Mouse (Mus musculus) lung, embryonic 16.5 days (tissue): ENCODE data around the gene Zfp618. TPM values are rescaled to one million over a fixed set of nuclear protein-coding genes. Genes with fewer than 3 reads are reported as not detected.
A peak's percentile ranks its signal among the peaks of the same experiment; 100 is the strongest.

Source experiments
- ATAC-seq: fragments of 200-750 bp; cut with Nextera tagmentation; 2 replicates; pipeline ENCODE4 v1.8.0; 2017; ENCODE audit warnings: low read depth, mild to moderate bottlenecking, moderate library complexity
- H3K27ac ChIP-seq: fragments of 300-500 bp; sonication (generic); 2 replicates; pipeline ENCODE4 v1.5.1; 2014; ENCODE audit warnings: mild to moderate bottlenecking, control low read depth, low read length
- H3K27me3 ChIP-seq: fragments of 300-500 bp; sonication (generic); 2 replicates; pipeline ENCODE4 v1.6.1; 2014; ENCODE audit warnings: low read depth, low read length, mixed read lengths; ENCODE audit not compliant: control insufficient read depth, insufficient read depth
- H3K36me3 ChIP-seq: fragments of 300-500 bp; sonication (generic); 2 replicates; pipeline ENCODE4 v1.6.1; 2014; ENCODE audit warnings: low read length; ENCODE audit not compliant: control insufficient read depth, insufficient read depth
- H3K4me1 ChIP-seq: fragments of 300-500 bp; sonication (generic); replicated peaks from 2 replicates; pipeline ENCODE4 v1.6.1; 2014; ENCODE audit warnings: low read length, mixed read lengths; ENCODE audit not compliant: control insufficient read depth, insufficient read depth
- H3K4me2 ChIP-seq: fragments of 300-500 bp; sonication (generic); 2 replicates; pipeline ENCODE4 v1.6.1; 2014; ENCODE audit warnings: low read depth, low read length, control low read depth
- H3K4me3 ChIP-seq: fragments of 300-500 bp; sonication (generic); 2 replicates; pipeline ENCODE4 v1.5.1; 2014; ENCODE audit warnings: mild to moderate bottlenecking, low read length, control low read depth
- H3K9ac ChIP-seq: fragments of 300-500 bp; sonication (generic); 2 replicates; pipeline ENCODE4 v1.6.1; 2014; ENCODE audit warnings: low read length, control low read depth
- H3K9me3 ChIP-seq: fragments of 300-500 bp; sonication (generic); 2 replicates; pipeline ENCODE4 v1.6.1; 2016; ENCODE audit warnings: low read length; ENCODE audit not compliant: control insufficient read depth
- whole genome bisulfite sequencing: fragments of 180-500 bp; shearing (Covaris S2); extraction: QIAGEN DNeasy Blood & Tissue Kit; methylation state at CpG from one replicate; pipeline ENCODE4 v1.1.7; 2014; 5-methylcytosine and 5-hydroxymethylcytosine counted together
- polyA plus RNA-seq: library from polyadenylated mRNA; unstranded; fragments of >200 nt; fragmentation: Nextera tagmentation; extraction: Ambion mirVana; gene quantifications from 2 replicates; pipeline ENCODE4 v1.2.1, GENCODE M21; 2015

Zfp618 gene
- polyA plus RNA-seq, 1 experiment from 2014 or later = 26.7 TPM

DNA sequence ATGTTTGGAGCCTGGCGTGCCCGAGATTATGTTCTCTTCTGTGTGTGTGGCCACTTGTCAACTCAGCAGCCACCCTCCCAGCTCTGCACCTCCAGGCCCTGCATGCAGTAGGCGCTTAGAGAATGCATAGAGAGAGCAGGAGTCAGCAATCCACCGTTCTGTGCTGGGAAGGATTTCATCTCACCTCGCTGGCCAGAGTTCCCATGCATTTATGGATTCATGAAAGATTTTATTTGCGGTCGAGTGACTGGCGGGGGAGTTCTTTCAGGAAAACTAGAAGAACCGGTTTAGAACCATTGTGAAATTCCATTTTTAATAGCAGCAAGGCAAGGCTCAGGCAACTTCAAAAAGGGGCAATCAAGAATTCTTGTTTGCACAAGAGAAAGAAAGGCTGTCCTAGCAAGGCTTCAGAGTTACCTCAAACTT is 67.2 kb downstream of the Zfp618 start:
- H3K4me2 ChIP-seq = peak overlapping the region; percentile 23
- H3K36me3 ChIP-seq = no peaks in the 10 kb centered on the region
- H3K27me3 ChIP-seq = no peaks in the 10 kb centered on the region

DNA sequence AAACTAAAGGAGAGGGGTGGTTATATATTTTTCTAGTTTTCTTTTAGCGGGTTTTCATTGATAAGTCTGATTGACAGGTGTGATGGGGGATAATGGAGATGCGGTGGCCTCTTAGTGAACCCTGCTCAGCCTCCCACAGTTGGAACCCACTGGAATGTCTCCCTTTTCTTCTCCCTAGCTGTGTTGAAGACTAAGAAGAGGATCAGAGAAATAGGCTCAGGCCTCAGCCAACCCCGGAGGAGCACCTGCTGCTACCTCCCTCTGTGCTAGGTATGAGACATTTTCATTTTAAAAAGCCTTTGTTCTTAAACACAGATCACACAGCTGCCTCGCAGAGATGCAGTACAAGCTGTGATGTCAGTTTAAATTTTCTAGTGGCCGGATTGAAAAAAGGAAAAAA is 68.4 kb downstream of the Zfp618 start:
- no peak overlapping the region for H3K9ac ChIP-seq
- ATAC-seq = no peak
- 44% methylated on average over 5 of the region's 5 CpGs for WGBS
- H3K27me3 ChIP-seq = no peaks in the 10 kb centered on the region
- no peak overlapping the region for H3K4me2 ChIP-seq
- no peaks in the 10 kb centered on the region for H3K36me3 ChIP-seq
- no peak overlapping the region for H3K4me3 ChIP-seq
- peaks cover 15% of the 10 kb centered on the region for H3K4me1 ChIP-seq
- H3K9me3 ChIP-seq = no peaks in the 10 kb centered on the region
- peak overlapping the region; percentile 94 for H3K27ac ChIP-seq

More for the DNA sequence above, 67.2 kb downstream of the Zfp618 start:
- WGBS = 46% methylated on average over 9 of the region's 9 CpGs
- peak overlapping the region; percentile 94 for H3K27ac ChIP-seq
- peaks cover 13% of the 10 kb centered on the region for H3K4me1 ChIP-seq
- H3K4me3 ChIP-seq = no peak overlapping the region
- peak overlapping the region; percentile 46; the same call in 1 of the 2 replicates for H3K9ac ChIP-seq
- no peaks in the 10 kb centered on the region for H3K9me3 ChIP-seq
- peak; percentile 80 for ATAC-seq

DNA sequence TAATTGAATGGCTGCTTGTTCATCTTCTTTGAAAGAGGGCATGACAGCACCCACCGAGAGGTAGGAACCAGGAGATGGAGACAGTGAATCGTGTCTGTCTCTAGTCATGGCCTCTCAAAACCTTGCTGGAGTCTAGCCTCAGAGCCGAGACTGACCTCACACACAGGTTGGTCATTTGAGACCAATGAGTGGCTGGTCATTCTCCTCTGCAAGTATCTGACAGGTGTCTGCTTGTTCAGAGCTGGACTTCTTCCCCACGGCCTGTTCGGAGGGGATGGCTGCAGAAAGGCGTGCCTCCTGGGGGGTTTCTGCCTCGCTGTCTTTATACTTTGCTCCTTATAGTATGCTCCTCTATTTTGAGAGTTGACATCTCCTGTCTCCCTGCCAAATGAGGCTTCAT is 70.6 kb downstream of the Zfp618 start:
- Histone ChIP-seq H3K27ac (no peak overlapping the region), H3K27me3 (no peaks in the 10 kb centered on the region), H3K9me3 (no peaks in the 10 kb centered on the region), H3K4me2 (no peak overlapping the region), H3K4me3 (no peak overlapping the region), H3K36me3 (no peaks in the 10 kb centered on the region), H3K4me1 (peaks cover 20% of the 10 kb centered on the region), H3K9ac (no peak overlapping the region)
- no peak for ATAC-seq
- WGBS = 88% methylated on average over 7 of the region's 7 CpGs

DNA sequence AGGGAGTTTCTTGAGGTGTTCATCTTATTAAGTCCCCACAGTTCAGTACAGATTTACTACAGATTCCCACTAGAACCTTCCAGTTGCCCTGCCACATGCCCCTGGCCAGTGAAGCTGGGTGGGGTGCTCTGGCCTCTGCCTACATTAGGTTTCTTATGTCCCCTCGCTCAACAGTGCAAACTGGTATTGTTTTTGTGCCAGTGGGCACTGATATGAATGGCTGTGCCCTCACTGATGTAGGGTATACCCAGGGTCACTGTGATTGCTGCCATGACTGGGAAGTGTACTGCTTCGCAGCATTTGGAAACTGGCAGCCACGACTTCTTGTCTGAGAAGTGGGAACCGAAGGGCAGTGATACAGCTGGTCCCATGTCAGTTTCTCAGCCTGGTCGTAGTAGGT is 71.4 kb downstream of the Zfp618 start:
- Histone ChIP-seq H3K27ac (no peak overlapping the region), H3K27me3 (no peaks in the 10 kb centered on the region), H3K9ac (no peak overlapping the region), H3K9me3 (no peaks in the 10 kb centered on the region), H3K4me1 (peaks cover 13% of the 10 kb centered on the region), H3K4me3 (no peak overlapping the region), H3K4me2 (no peak overlapping the region), H3K36me3 (no peaks in the 10 kb centered on the region)
- WGBS = 90% methylated on average over 5 of the region's 5 CpGs
- ATAC-seq = no peak

DNA sequence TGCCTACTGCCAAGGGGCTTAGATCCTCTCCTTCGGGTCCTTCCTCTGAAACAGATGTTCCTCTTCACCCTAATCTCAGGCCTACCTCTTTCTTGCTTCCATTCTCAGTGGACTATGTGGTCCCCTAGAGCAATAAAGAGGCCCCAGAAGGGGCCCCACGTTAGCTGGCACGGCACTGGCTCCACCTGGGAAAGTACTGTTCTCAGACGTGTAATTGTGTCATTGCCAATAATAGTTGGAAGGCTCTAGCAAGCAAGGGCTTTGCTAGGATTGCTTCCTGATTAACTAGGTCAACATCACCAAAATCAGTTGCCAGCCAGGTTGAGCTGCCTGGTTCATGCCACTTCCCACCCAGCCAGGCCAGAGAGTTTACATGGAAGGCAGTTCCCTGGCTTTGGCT is 72.2 kb downstream of the Zfp618 start:
- Histone ChIP-seq H3K9ac (no peak overlapping the region), H3K36me3 (no peaks in the 10 kb centered on the region), H3K4me2 (no peak overlapping the region), H3K9me3 (no peaks in the 10 kb centered on the region), H3K4me3 (no peak overlapping the region), H3K27ac (no peak overlapping the region), H3K4me1 (peaks cover 10% of the 10 kb centered on the region; the same call in 1 of the 2 replicates), H3K27me3 (no peaks in the 10 kb centered on the region)
- no peak for ATAC-seq
- 66% methylated on average over 4 of the region's 4 CpGs for WGBS

DNA sequence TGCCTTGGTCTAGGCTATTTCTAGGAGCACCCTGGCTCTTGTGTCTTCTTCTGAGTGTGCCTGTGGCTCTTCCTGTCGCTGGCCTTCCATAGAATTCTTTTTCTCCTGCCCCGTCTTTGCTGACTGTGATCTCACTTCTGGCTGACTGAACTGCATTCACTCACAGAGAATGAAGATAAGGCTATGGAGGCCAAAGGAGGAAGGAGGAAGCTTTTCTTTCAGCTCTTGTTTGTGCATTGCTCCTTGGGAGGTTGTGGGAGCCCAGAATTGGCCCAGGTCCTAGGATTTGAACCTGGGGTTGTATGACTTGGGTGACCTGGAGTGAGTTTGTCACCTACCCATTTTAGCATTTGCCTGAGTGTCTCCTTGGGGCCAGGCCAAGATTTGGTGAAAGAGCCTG is 72.9 kb downstream of the Zfp618 start:
- no peak for ATAC-seq
- no peak overlapping the region for H3K4me3 ChIP-seq
- no peaks in the 10 kb centered on the region for H3K9me3 ChIP-seq
- H3K4me2 ChIP-seq = no peak overlapping the region
- no peak overlapping the region for H3K27ac ChIP-seq
- H3K27me3 ChIP-seq = no peaks in the 10 kb centered on the region
- H3K9ac ChIP-seq = no peak overlapping the region
- peaks cover 10% of the 10 kb centered on the region; the same call in 1 of the 2 replicates for H3K4me1 ChIP-seq
- no peaks in the 10 kb centered on the region for H3K36me3 ChIP-seq
- WGBS = 51% methylated on average over 2 of the region's 2 CpGs

DNA sequence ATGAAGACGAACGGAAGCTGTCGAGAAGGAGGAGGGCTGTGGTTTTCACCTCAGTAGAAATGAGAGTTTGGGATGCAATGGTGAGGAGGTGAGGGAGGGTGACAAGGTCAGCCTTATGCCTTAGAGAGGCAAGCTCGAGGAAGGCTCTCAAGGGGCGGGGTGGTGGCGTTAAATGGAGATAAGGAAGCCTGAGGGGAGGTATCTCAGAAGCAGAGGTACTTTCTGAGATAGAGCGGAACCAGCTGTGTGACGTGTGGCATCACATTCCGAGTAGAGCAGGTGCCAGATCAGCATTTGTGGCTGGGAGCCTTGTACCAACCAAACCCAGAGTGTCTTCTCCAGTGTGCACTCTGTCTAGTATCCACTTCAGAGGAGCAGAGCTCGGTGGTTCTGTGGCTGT is 73.6 kb downstream of the Zfp618 start:
- no peak for ATAC-seq
- H3K4me2 ChIP-seq = no peak overlapping the region
- H3K4me1 ChIP-seq = 0 out of 2 replicates have a peak, but pooled peaks cover 10% of the 10 kb centered on the region
- no peaks in the 10 kb centered on the region for H3K9me3 ChIP-seq
- H3K4me3 ChIP-seq = no peak overlapping the region
- no peak overlapping the region for H3K27ac ChIP-seq
- no peaks in the 10 kb centered on the region for H3K36me3 ChIP-seq
- H3K27me3 ChIP-seq = no peaks in the 10 kb centered on the region
- WGBS = 74% methylated on average over 10 of the region's 10 CpGs
- no peak overlapping the region for H3K9ac ChIP-seq

DNA sequence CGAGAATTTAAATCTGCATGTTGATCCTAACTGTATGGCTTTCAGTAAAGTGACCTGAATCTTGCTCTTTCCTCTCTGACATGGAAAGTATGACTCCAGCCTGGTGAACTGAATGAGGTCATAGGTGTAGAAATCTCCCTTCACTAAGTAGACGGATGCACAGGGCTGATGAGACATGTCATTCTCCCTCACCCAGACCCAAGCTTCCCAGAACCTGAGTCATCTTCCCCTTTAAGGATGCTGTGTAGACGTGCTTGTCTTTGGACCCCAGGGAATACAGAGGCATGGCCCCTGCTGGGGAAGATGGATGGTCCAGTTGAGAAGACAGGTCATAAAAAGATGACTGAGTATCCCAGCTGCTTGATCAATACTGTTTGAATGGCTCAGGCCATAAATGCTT is 83.2 kb downstream of the Zfp618 start:
- Histone ChIP-seq H3K27ac (no peak overlapping the region), H3K4me3 (no peak overlapping the region), H3K4me1 (peaks cover 29% of the 10 kb centered on the region), H3K9me3 (no peaks in the 10 kb centered on the region), H3K36me3 (no peaks in the 10 kb centered on the region), H3K27me3 (no peaks in the 10 kb centered on the region), H3K9ac (no peak overlapping the region), H3K4me2 (no peak overlapping the region)
- ATAC-seq = no peak
- 79% methylated on average over 3 of the region's 3 CpGs for whole genome bisulfite sequencing

DNA sequence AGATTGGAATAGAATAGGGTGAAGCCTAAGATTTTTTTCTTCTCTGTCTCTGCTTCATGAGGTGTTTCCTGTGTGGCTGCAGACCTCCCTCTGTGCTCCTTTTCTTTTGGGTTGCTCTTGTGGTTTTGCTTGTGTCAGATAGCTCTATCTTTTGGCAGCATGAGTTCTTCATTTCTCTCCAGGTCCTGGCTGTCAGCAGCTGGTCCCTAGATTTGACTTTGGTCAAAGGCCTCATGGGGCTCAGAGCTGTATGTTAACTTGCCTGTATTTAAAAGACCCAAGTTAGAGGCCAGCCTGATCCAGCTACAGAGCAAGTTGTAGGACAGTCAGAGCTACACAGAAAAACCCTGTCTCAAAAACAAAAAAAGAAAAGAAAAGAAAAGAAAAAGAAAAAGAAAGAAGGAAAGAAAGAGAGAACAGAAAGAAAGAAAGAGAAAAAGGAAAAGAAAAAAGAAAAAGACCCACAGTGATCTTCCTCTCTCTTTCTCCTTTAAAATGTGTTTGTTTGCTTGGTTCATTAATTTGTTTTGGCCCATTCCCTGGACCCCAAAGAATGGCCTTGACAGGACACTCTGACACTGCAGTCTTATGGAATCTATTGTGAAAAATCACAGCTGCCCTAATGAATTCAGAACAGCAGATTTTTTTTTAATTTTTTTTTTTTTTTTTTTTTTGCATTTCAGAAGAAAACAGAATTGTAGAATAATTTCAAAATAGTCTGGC is 84.4 kb downstream of the Zfp618 start:
- no peak overlapping the region for H3K4me3 ChIP-seq
- no peaks in the 10 kb centered on the region for H3K9me3 ChIP-seq
- H3K36me3 ChIP-seq = no peaks in the 10 kb centered on the region
- no peak overlapping the region for H3K9ac ChIP-seq
- H3K4me1 ChIP-seq = peaks cover 29% of the 10 kb centered on the region
- ATAC-seq = no peak
- peak overlapping the region; percentile 65 for H3K27ac ChIP-seq
- H3K27me3 ChIP-seq = no peaks in the 10 kb centered on the region
- H3K4me2 ChIP-seq = no peak overlapping the region
